Mouse (Mus musculus) thymus, adult 2 months (tissue): ENCODE results near the gene Chchd1.

Experiments
- CTCF ChIP-seq: fragments of 200-500 bp; IDR thresholded peaks from 2 replicates; pipeline ENCODE4 v1.5.1; 2012; ENCODE audit warnings: mild to moderate bottlenecking, control low read depth, low read length, moderate library complexity, borderline replicate concordance; ENCODE audit not compliant: control insufficient read depth, poor library complexity, insufficient read depth; ENCODE audit errors: extremely low read depth
- POLR2A ChIP-seq: fragments of 200-500 bp; IDR thresholded peaks from 2 replicates; pipeline ENCODE4 v1.6.1; 2012; ENCODE audit warnings: mild to moderate bottlenecking, low read length, control low read depth, moderate library complexity; ENCODE audit not compliant: control insufficient read depth, poor library complexity, insufficient read depth; ENCODE audit errors: extremely low read depth

- TF ChIP-seq CTCF (no peak), POLR2A (no peak)
Measured at GRCm38 (mm10) chr14:20713832-20714231, 11.0 kb downstream of the Chchd1 start.
